Mouse (Mus musculus) gastrocnemius, postnatal 4 days (tissue): ENCODE data around the gene Ptprcap. TPM values are rescaled to one million over a fixed set of nuclear protein-coding genes. Genes with fewer than 3 reads are reported as not detected.
A peak's percentile ranks its signal among the peaks of the same experiment; 100 is the strongest.

Source experiments
- DNase-seq, 2 experiments: peaks; one replicate each; pipeline ENCODE4 v3.0.0; 2021 to 2022; ENCODE audit warnings: low spot score in 2 of 2, mixed read lengths in 2 of 2
- total RNA-seq, 2 experiments: library from RNA; stranded (reverse); gene quantifications; 2 replicates each; pipeline ENCODE4 v1.2.3; 2021

Gene Ptprcap
- total RNA-seq, 2 experiments from 2014 or later: 1.9 to 2.2 TPM

- no peak for DNase-seq
Observed at GRCm38 (mm10) chr19:4163543-4163887, 10.1 kb downstream of the Ptprcap start.

DNA sequence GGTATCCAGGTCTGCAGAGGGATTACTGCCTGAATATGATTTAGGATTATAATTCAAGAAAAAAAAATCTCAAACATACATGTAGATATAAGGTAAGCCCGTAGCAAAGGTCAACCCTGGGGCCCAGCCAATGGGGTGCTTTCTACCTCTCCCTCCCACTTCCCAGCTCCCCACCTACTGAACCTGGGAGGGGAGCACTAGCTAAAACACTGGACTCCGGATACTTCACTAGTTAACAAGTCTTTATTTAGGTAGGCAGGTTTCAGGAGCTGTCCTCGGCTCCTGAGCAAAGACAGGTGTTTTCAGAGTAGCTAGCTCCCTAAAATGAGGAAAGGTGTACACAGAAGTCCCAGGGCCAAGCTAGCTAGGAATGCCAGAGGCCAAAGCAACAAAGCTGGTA, 10.7 kb downstream of the Ptprcap start:
- DNase-seq: no peak

GRCm38 (mm10) chr19:4164721-4165120, 11.3 kb downstream of the Ptprcap start:
- no peak for DNase-seq

- no peak for DNase-seq
Observed at GRCm38 (mm10) chr19:4166678-4167476, 13.5 kb downstream of the Ptprcap start.

GRCm38 (mm10) chr19:4169378-4169784, 16.0 kb downstream of the Ptprcap start:
- DNase-seq: peak; percentile 99 to 100

DNA sequence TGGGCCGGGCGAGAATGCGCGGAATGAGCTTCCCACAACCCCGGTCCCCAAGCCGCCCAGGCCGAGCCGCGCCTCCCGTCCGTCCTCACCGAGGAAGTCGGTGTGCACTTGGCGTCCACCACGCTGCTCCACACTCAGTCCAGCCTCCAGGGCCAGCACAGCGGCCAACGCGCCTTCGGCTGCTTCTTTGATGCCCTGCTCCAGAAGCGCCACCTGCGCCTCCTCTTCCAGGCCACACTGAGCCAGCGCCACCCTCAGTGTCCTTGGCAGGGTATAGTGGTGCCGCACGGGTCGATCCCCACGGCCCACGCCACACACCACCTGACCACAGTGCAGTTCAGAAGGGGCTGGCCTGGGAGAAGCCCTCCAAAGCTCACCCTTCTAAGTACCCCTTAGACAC, 16.4 kb downstream of the Ptprcap start:
- no peak for DNase-seq

- DNase-seq: no peak
Observed at GRCm38 (mm10) chr19:4170723-4171392, 17.5 kb downstream of the Ptprcap start.

- peak in 1 of 2 experiments; percentile 61 for DNase-seq
Observed at GRCm38 (mm10) chr19:4171393-4172290, 18.2 kb downstream of the Ptprcap start.

DNA sequence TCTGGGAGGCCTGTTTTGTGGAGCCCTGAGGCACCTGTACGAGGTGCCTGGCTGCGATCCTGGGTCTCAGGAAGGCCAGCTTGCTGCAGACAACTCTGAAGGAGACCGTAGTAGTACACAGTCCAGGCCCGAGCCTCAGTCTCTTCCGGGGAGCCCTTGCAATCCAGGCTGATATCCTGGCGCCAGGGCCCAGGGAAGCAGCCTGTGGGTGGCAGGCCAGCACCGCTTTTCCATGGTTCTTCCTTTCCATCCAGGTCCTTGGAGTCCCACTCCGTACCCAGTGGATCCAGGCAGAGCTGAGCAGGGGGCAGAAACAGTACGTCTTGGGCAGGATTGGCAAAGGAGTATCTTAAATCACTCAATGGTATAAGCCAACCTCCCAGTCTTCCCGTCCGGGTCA, 19.5 kb downstream of the Ptprcap start:
- DNase-seq: no peak

- no peak for DNase-seq
Observed at GRCm38 (mm10) chr19:4175368-4175947, 22.1 kb downstream of the Ptprcap start, which contains the start of gene Carns1. Gene Carns1, minus strand, starts transcription at chr19:4175479.

DNA sequence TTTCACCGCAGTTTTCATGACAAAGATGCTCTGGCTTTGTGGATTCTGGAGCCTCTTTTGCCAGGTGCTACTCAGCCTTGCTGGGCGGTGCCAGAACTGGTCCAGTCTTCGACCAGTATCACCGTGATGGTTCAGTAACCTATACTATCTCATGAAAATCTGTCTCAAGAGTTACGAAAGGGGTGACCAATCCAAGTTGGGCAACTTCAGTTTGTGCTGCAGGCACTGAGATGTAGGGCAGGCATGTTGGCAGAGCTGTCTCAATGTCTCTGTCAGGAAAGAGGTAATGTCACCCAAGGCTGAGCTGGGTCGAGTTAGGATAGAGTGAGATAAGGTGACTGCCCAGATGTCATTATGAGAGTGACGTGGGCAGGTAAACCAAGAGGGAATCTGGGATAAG, 27.0 kb downstream of the Ptprcap start:
- DNase-seq: no peak

GRCm38 (mm10) chr19:4181892-4182291, 28.5 kb downstream of the Ptprcap start:
- no peak for DNase-seq

DNA sequence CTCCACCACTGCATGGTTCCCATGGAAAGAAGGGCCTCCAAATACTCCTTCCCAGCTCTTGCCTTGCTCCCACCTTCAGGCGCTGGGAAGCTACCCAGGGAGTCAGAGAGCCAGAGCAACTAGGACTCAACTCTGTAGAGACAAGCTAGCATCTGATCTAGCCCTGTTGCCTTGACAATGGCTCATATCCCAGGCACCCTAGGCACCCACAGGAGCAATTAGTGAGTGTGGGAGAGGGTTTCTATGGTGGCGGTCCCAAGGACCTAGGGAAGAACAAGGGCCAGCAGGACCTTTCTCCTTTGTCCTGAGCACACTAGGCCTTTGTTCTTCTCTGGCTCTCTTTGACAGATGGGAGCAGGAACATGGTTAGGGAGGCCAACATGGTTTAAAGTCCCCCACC, 30.3 kb downstream of the Ptprcap start:
- no peak for DNase-seq

- DNase-seq: no peak
Observed at GRCm38 (mm10) chr19:4184976-4185975, 31.9 kb downstream of the Ptprcap start.

DNA sequence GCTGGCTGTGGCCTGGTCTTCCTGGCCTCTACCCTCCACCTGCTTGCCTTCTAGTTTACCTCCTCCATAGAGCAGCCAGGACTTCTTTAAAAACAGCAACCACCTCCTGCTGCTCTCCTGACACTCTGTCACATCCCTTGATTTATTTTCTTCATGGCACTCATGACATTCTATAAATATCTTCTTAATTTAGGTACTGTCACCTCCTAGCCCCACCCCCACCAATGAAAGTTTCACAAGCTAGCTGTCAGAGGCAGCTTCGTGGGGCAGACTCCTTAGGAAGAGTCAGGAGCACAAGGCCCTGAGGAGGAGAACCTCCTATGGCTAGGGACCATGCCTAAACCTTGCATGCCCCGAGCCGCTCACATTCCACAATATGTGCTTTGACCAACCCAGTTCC, 33.9 kb downstream of the Ptprcap start:
- no peak for DNase-seq

GRCm38 (mm10) chr19:4189051-4189620, 35.7 kb downstream of the Ptprcap start:
- no peak for DNase-seq

GRCm38 (mm10) chr19:4190831-4191334, 37.5 kb downstream of the Ptprcap start, which contains the start of gene Tbc1d10c:
Gene Tbc1d10c, minus strand, starts transcription at chr19:4191284.
- no peak for DNase-seq

DNA sequence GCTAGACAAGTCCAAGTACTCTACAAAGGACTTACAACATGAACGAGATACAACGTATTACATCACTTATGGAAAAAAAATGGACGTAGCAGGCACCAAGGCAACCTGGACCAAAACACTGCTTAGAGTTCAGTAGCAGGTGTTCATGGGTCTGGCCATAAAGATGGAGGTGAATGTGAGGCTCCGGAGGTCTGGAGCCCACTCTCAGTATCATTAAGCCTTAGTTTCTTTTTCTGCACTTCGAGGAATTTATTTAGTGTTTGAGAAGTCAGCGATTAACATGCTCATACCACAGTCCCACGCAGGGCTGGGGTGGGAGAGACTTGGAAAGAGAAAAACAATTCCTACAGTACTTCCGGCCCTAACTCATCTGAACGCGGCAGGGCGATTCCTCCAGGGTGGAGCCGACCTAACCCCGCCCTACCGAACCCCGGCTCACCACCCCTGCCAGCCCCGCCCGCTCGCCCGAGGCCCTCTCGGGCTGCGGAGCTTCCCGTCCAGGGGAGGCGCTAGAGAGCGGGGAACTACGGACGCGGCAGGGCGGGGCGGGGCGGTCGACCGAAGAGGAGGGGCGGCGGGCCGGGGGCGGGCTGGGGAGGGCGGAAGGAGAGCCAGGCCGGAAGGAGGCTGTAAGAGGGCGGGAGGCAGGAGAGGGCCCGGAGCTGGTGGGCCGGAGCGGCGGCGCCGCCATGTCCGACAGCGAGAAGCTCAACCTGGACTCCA, 38.3 kb downstream of the Ptprcap start, which contains the start of gene Ppp1ca:
TSS of gene Ppp1ca (plus strand) at position 538 of the 723 bp plus-strand sequence.
- peak; percentile 98 to 99 for DNase-seq
